Mouse (Mus musculus) intestine, postnatal 0 days (tissue): ENCODE results near the gene Atp5d. TPM values are rescaled to one million over a fixed set of nuclear protein-coding genes. Genes with fewer than 3 reads are reported as not detected.
A peak's percentile ranks its signal among the peaks of the same experiment; 100 is the strongest.

Source experiments
- ATAC-seq: fragments of 200-750 bp; cut with Nextera tagmentation; 2 replicates; pipeline ENCODE4 v1.8.0; 2017; ENCODE audit warnings: mild to moderate bottlenecking, moderate TSS enrichment, moderate library complexity
- H3K27ac ChIP-seq: fragments of 300-500 bp; sonication (generic); 2 replicates; pipeline ENCODE4 v1.5.1; 2014; ENCODE audit warnings: mild to moderate bottlenecking, low read depth, low read length, moderate library complexity
- H3K27me3 ChIP-seq: fragments of 300-500 bp; sonication (generic); replicated peaks from 2 replicates; pipeline ENCODE4 v1.6.1; 2014; ENCODE audit warnings: low read length, mixed read lengths; ENCODE audit not compliant: control insufficient read depth, insufficient read depth
- H3K36me3 ChIP-seq: fragments of 300-500 bp; sonication (generic); 2 replicates; pipeline ENCODE4 v1.6.1; 2014; ENCODE audit warnings: mild to moderate bottlenecking, moderate library complexity; ENCODE audit not compliant: control insufficient read depth, insufficient read depth
- H3K4me1 ChIP-seq: fragments of 300-500 bp; sonication (generic); replicated peaks from 2 replicates; pipeline ENCODE4 v1.6.1; 2014; ENCODE audit warnings: antibody characterized with exemption, low read length, mixed read lengths; ENCODE audit not compliant: control insufficient read depth, insufficient read depth
- H3K4me2 ChIP-seq: fragments of 300-500 bp; sonication (generic); replicated peaks from 2 replicates; pipeline ENCODE4 v1.6.1; 2014; ENCODE audit warnings: low read depth, mild to moderate bottlenecking, moderate library complexity
- H3K4me3 ChIP-seq: fragments of 300-500 bp; sonication (generic); 2 replicates; pipeline ENCODE4 v1.5.1; 2014; ENCODE audit warnings: low read depth, low read length
- H3K9ac ChIP-seq: fragments of 300-500 bp; sonication (generic); 2 replicates; pipeline ENCODE4 v1.6.1; 2014; ENCODE audit warnings: mild to moderate bottlenecking, low read depth, low read length
- H3K9me3 ChIP-seq: fragments of 300-500 bp; sonication (generic); 2 replicates; pipeline ENCODE4 v1.6.1; 2016; ENCODE audit warnings: mixed run types; ENCODE audit not compliant: control insufficient read depth
- CTCF ChIP-seq: sonication (generic); IDR thresholded peaks from 2 replicates; pipeline ENCODE4 v1.5.1; 2016; ENCODE audit warnings: low read depth, mild to moderate bottlenecking, control low read depth, antibody characterized with exemption, moderate library complexity
- WGBS: fragments of 180-500 bp; shearing (Covaris S2); extraction: QIAGEN DNeasy Blood & Tissue Kit; methylation state at CpG from one replicate; pipeline ENCODE4 v1.1.7; 2014; 5-methylcytosine and 5-hydroxymethylcytosine counted together
- polyA plus RNA-seq: library from polyadenylated mRNA; unstranded; fragments of >200 nt; fragmentation: Nextera tagmentation; extraction: Ambion mirVana; gene quantifications from 2 replicates; pipeline ENCODE4 v1.2.1, GENCODE M21; 2015

Gene Atp5d
- polyA plus RNA-seq, 1 experiment from 2014 or later = 1,009 TPM

- peaks cover 31% of the 10 kb centered on the region for H3K36me3 ChIP-seq
- no peaks in the 10 kb centered on the region for H3K9me3 ChIP-seq
- ATAC-seq = peak; percentile 58
- H3K4me2 ChIP-seq = peak overlapping the region; percentile 67
- peak overlapping the region; percentile 81 for H3K4me3 ChIP-seq
- peaks cover 12% of the 10 kb centered on the region; the same call in 1 of the 2 replicates for H3K4me1 ChIP-seq
- H3K9ac ChIP-seq = peak overlapping the region; percentile 99
- WGBS = under 1% methylated on average over 43 of the region's 48 CpGs
- H3K27ac ChIP-seq = peak overlapping the region; percentile 100
- no peaks in the 10 kb centered on the region for H3K27me3 ChIP-seq
- no peak for TF ChIP-seq CTCF
Observed at GRCm38 (mm10) chr10:80168038-80168661, 29.7 kb downstream of the Atp5d start.

- peaks cover 9% of the 10 kb centered on the region; the same call in 1 of the 2 replicates for H3K4me1 ChIP-seq
- H3K9ac ChIP-seq = peak overlapping the region; percentile 99; the same call in 1 of the 2 replicates
- 65% methylated on average over 1 of the region's 1 CpGs for WGBS
- H3K4me2 ChIP-seq = peak overlapping the region; percentile 67
- H3K36me3 ChIP-seq = peaks cover 33% of the 10 kb centered on the region
- H3K27me3 ChIP-seq = no peaks in the 10 kb centered on the region
- H3K4me3 ChIP-seq = peak overlapping the region; percentile 81; the same call in 1 of the 2 replicates
- no peak for ATAC-seq
- H3K9me3 ChIP-seq = no peaks in the 10 kb centered on the region
- no peak for TF ChIP-seq CTCF
- no peak overlapping the region for H3K27ac ChIP-seq
Observed at GRCm38 (mm10) chr10:80169070-80169469, 30.6 kb downstream of the Atp5d start.

DNA sequence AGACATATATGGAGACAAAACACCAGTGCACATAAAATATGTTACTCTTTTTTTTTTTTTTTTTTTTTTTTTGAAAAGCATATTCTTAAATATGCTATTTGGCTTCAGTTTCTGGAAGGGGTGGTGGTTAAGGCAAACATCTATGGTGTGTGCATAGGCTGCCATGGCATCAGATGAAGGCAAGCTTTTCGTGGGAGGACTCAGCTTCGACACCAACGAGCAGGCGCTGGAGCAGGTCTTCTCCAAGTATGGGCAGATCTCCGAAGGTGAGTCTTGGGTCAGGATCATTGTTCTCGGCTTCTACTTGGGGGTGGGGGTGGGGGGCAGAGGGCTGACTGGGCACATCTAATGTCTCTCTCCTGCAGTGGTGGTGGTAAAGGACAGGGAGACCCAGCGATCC, 31.2 kb downstream of the Atp5d start:
- no peak for TF ChIP-seq CTCF
- Histone ChIP-seq H3K9ac (no peak overlapping the region), H3K27me3 (no peaks in the 10 kb centered on the region), H3K4me3 (no peak overlapping the region), H3K4me2 (no peak overlapping the region), H3K27ac (no peak overlapping the region), H3K9me3 (no peaks in the 10 kb centered on the region), H3K4me1 (peaks cover 8% of the 10 kb centered on the region; the same call in 1 of the 2 replicates), H3K36me3 (peaks cover 34% of the 10 kb centered on the region)
- 93% methylated on average over 7 of the region's 7 CpGs for WGBS
- ATAC-seq = no peak

- no peak overlapping the region for H3K9ac ChIP-seq
- no peak overlapping the region for H3K4me3 ChIP-seq
- H3K27ac ChIP-seq = no peak overlapping the region
- no peaks in the 10 kb centered on the region for H3K27me3 ChIP-seq
- peaks cover 8% of the 10 kb centered on the region; the same call in 1 of the 2 replicates for H3K4me1 ChIP-seq
- 95% methylated on average over 16 of the region's 16 CpGs for WGBS
- H3K9me3 ChIP-seq = no peaks in the 10 kb centered on the region
- H3K4me2 ChIP-seq = no peak overlapping the region
- ATAC-seq = no peak
- H3K36me3 ChIP-seq = peaks cover 34% of the 10 kb centered on the region
- no peak for TF ChIP-seq CTCF
Observed at GRCm38 (mm10) chr10:80170052-80170451, 31.6 kb downstream of the Atp5d start.

- H3K27ac ChIP-seq = no peak overlapping the region
- H3K9ac ChIP-seq = no peak overlapping the region
- no peak for TF ChIP-seq CTCF
- 93% methylated on average over 19 of the region's 19 CpGs for WGBS
- H3K4me1 ChIP-seq = peaks cover 3% of the 10 kb centered on the region; the same call in 1 of the 2 replicates
- no peak overlapping the region for H3K4me2 ChIP-seq
- no peak overlapping the region for H3K4me3 ChIP-seq
- H3K9me3 ChIP-seq = no peaks in the 10 kb centered on the region
- H3K27me3 ChIP-seq = no peaks in the 10 kb centered on the region
- no peak for ATAC-seq
- peaks cover 34% of the 10 kb centered on the region for H3K36me3 ChIP-seq
Observed at GRCm38 (mm10) chr10:80170601-80171021, 32.2 kb downstream of the Atp5d start.

GRCm38 (mm10) chr10:80171252-80171651, 32.8 kb downstream of the Atp5d start:
- no peak for TF ChIP-seq CTCF
- Histone ChIP-seq H3K4me1 (no peaks in the 10 kb centered on the region), H3K27me3 (no peaks in the 10 kb centered on the region), H3K9ac (no peak overlapping the region), H3K27ac (no peak overlapping the region), H3K4me3 (no peak overlapping the region), H3K9me3 (no peaks in the 10 kb centered on the region), H3K36me3 (peaks cover 34% of the 10 kb centered on the region), H3K4me2 (no peak overlapping the region)
- WGBS = 81% methylated on average over 15 of the region's 15 CpGs
- no peak for ATAC-seq
